ENCODE assay signal across 11 mouse cellular contexts in genomic region chr10:31519420-31519819, GRCm38 (mm10).
DNase-seq lines count a peak whose midpoint lies in the region; ATAC-seq and TF ChIP-seq lines count a peak whose summit lies in the region.
"Had no signal": no experiment of that assay in that cellular context is flagged by ENCODE, and none has a peak within 500 bp of the region (broad histone marks: within the 10 kb centered on the region; RNA-seq: fewer than 3 reads in every experiment).

No protein-coding gene starts in this region.

- H3K27ac ChIP-seq in liver, embryonic 14.5 days: no peak overlapping the region
- H3K27ac ChIP-seq in hindbrain, embryonic 14.5 days: no peak overlapping the region

- peak; percentile 49 for TF ChIP-seq CTCF in liver, embryonic 14.5 days (IDR thresholded peaks at IDR 0.05; ENCODE audit: low read depth)

- H3K9me3 ChIP-seq in liver, embryonic 14.5 days (ENCODE audit: control insufficient read depth, low read length): no peaks in the 10 kb centered on the region
- H3K9me3 ChIP-seq in hindbrain, embryonic 14.5 days (ENCODE audit: control insufficient read depth, low read length): no peaks in the 10 kb centered on the region
- H3K9me3 ChIP-seq: megakaryocyte, embryonic 14.5 days had no signal

- H3K4me3 ChIP-seq in liver, embryonic 14.5 days (ENCODE audit: insufficient read depth in 1 of 2, low read depth in 2 of 2, low read length in 2 of 2): no peak overlapping the region
- no peak overlapping the region for H3K4me3 ChIP-seq in hindbrain, embryonic 14.5 days (replicated peaks; ENCODE audit: low read length)
- H3K4me3 ChIP-seq: erythroblast, embryonic 14.5 days; megakaryocyte, embryonic 14.5 days had no signal

- no peaks in the 10 kb centered on the region for H3K4me1 ChIP-seq in liver, embryonic 14.5 days (replicated peaks; ENCODE audit: control insufficient read depth in 2 of 2, insufficient read depth in 2 of 2, low read length in 1 of 2)
- H3K4me1 ChIP-seq in hindbrain, embryonic 14.5 days (replicated peaks; ENCODE audit: control insufficient read depth, insufficient read depth, low read length): no peaks in the 10 kb centered on the region; the same call in 1 of the 2 replicates

- H3K9ac ChIP-seq in liver, embryonic 14.5 days (replicated peaks): no peak overlapping the region
- no peak overlapping the region for H3K9ac ChIP-seq in hindbrain, embryonic 14.5 days

- DNase-seq in frontal cortex, postnatal 25 days (ENCODE audit: low spot score in 2 of 2): no peak
- DNase-seq in retina, postnatal 1 day: peak; percentile 27
- DNase-seq in retina, embryonic 14.5 days (ENCODE audit: low spot score): no peak
- no peak for DNase-seq in liver, embryonic 14.5 days (ENCODE audit: low read depth in 3 of 3, low spot score in 3 of 3)
- DNase-seq in B cell, adult 2 months: no peak
- no peak for DNase-seq in thymus, postnatal 25 days
- no peak for DNase-seq in hindbrain, embryonic 14.5 days (ENCODE audit: low spot score)
- DNase-seq: kidney, adult 18-20 months had no signal

- no peak for TF ChIP-seq EP300 in liver, embryonic 14.5 days (IDR thresholded peaks at IDR 0.05; ENCODE audit: low read depth)

- H3K4me2 ChIP-seq in liver, embryonic 14.5 days (ENCODE audit: low read depth): no peak overlapping the region
- no peak overlapping the region for H3K4me2 ChIP-seq in hindbrain, embryonic 14.5 days (replicated peaks)

- peak; percentile 34; the same call in 1 of the 2 replicates for ATAC-seq in frontal cortex, adult (ENCODE audit: low TSS enrichment)
- no peak for ATAC-seq in liver, embryonic 14.5 days (ENCODE audit: insufficient read depth)
- no peak for ATAC-seq in hindbrain, embryonic 14.5 days (ENCODE audit: low FRiP score)

- H3K36me3 ChIP-seq in liver, embryonic 14.5 days (replicated peaks; ENCODE audit: control insufficient read depth, insufficient read depth, low read depth): no peaks in the 10 kb centered on the region
- H3K36me3 ChIP-seq in hindbrain, embryonic 14.5 days (replicated peaks; ENCODE audit: control insufficient read depth, insufficient read depth): no peaks in the 10 kb centered on the region

- no peaks in the 10 kb centered on the region for H3K27me3 ChIP-seq in liver, embryonic 14.5 days (ENCODE audit: control insufficient read depth, insufficient read depth, low read length)
- H3K27me3 ChIP-seq in hindbrain, embryonic 14.5 days (ENCODE audit: control insufficient read depth, insufficient read depth, low read length): no peaks in the 10 kb centered on the region
- H3K27me3 ChIP-seq: megakaryocyte, embryonic 14.5 days had no signal

- 24% methylated on average over 1 of the region's 1 CpGs for WGBS in liver, embryonic 14.5 days (ENCODE audit: insufficient replicate concordance)
- 66% methylated on average over 1 of the region's 1 CpGs for WGBS in hindbrain, embryonic 14.5 days
